8 mouse cellular contexts compared by ENCODE assay signal in genomic region chr19:6126289-6126688, GRCm38 (mm10). TPM values are rescaled to one million over a fixed set of nuclear protein-coding genes. Genes with fewer than 3 reads are reported as not detected.
DNase-seq lines count a peak whose midpoint lies in the region; ATAC-seq and TF ChIP-seq lines count a peak whose summit lies in the region.

No protein-coding gene starts in this region.

- H3K4me2 ChIP-seq in heart, embryonic 12.5 days = no peak overlapping the region
- H3K4me2 ChIP-seq in lung, embryonic 14.5 days = 0 out of 2 replicates have a peak overlapping the region, but pooled peaks have one; percentile 25

- ATAC-seq in heart, embryonic 12.5 days (ENCODE audit: insufficient number of reproducible peaks, low FRiP score) = no peak
- ATAC-seq in erythroblast, adult 5-6 weeks (replicated peaks; ENCODE audit: low FRiP score, poor library complexity, severe bottlenecking) = peak; percentile 53
- no peak for ATAC-seq in lung, embryonic 14.5 days (ENCODE audit: insufficient read depth)

- H3K27ac ChIP-seq in heart, embryonic 12.5 days (ENCODE audit: poor library complexity, severe bottlenecking) = no peak overlapping the region
- H3K27ac ChIP-seq in lung, embryonic 14.5 days (ENCODE audit: low read depth) = no peak overlapping the region

- H3K9me3 ChIP-seq in heart, embryonic 12.5 days (replicated peaks) = no peaks in the 10 kb centered on the region
- no peaks in the 10 kb centered on the region for H3K9me3 ChIP-seq in lung, embryonic 14.5 days (ENCODE audit: low read depth, low read length)

- peaks cover 5% of the 10 kb centered on the region for H3K4me1 ChIP-seq in heart, embryonic 12.5 days (replicated peaks)
- peaks cover 3% of the 10 kb centered on the region; the same call in 1 of the 2 replicates for H3K4me1 ChIP-seq in lung, embryonic 14.5 days (ENCODE audit: insufficient read depth)

- peak; percentile 79 for TF ChIP-seq CTCF in lung, embryonic 14.5 days (IDR thresholded peaks at IDR 0.05; ENCODE audit: low read depth)

- DNase-seq in heart, adult 8-10 months (ENCODE audit: low spot score) = peak; percentile 56
- peak; percentile 86 for DNase-seq in 416B (ENCODE audit: low read depth)
- DNase-seq in MN1 (ENCODE audit: low spot score) = peak; percentile 77
- peak; percentile 77 for DNase-seq in lung, embryonic 14.5 days
- peak; percentile 24 to 61 for DNase-seq in spleen, postnatal 36 days (ENCODE audit: low spot score in 2 of 2)
- no peak for DNase-seq in right cerebral cortex, postnatal 25 days

- WGBS in heart, embryonic 12.5 days = 21% methylated on average over 4 of the region's 4 CpGs
- WGBS in lung, embryonic 14.5 days = 25% methylated on average over 4 of the region's 4 CpGs

- no peak overlapping the region for H3K9ac ChIP-seq in heart, embryonic 12.5 days
- H3K9ac ChIP-seq in lung, embryonic 14.5 days = no peak overlapping the region

- H3K4me3 ChIP-seq in heart, embryonic 12.5 days = no peak overlapping the region
- no peak overlapping the region for H3K4me3 ChIP-seq in lung, embryonic 14.5 days (ENCODE audit: low read depth, low read length)

- H3K36me3 ChIP-seq in heart, embryonic 12.5 days = peaks cover 7% of the 10 kb centered on the region; the same call in 1 of the 2 replicates
- peaks cover 5% of the 10 kb centered on the region; the same call in 1 of the 2 replicates for H3K36me3 ChIP-seq in lung, embryonic 14.5 days (ENCODE audit: insufficient read depth)

- no peaks in the 10 kb centered on the region for H3K27me3 ChIP-seq in heart, embryonic 12.5 days (replicated peaks)
- no peaks in the 10 kb centered on the region for H3K27me3 ChIP-seq in lung, embryonic 14.5 days (ENCODE audit: insufficient read depth, low read length)

RNA-seq across cellular contexts. Expression of gene Snx15, which starts 1.8 kb away (rescaled TPM):
- total RNA-seq in heart, adult 8-10 months (2022) = 10 to 100 TPM; 14.8 to 18.0 (median 15.6) TPM
- 20.9 and 21.2 TPM in 2 replicates for polyA plus RNA-seq in heart, embryonic 12.5 days (2016; fragmentation: Nextera tagmentation; extraction: Ambion mirVana)
- total RNA-seq in erythroblast, adult 5-6 weeks (2015; ENCODE audit: low replicate concordance) = 115 and 175 TPM in 2 replicates
- total RNA-seq in erythroblast, adult 5-6 weeks (2017; ENCODE audit: low replicate concordance) = 111 and 128 TPM in 2 replicates
- polyA plus RNA-seq in lung, embryonic 14.5 days (2014; fragmentation: Nextera tagmentation; extraction: Ambion mirVana) = 28.6 and 35.3 TPM in 2 replicates

RNA-seq across cellular contexts. Expression of gene Sac3d1, which starts 7.8 kb away (rescaled TPM):
- total RNA-seq in heart, adult 8-10 months (2022) = 10 to 100 TPM in 1 of 4 experiments, 1 to 10 TPM in 3; 8.0 to 10.4 (median 9.0) TPM
- polyA plus RNA-seq in heart, embryonic 12.5 days (2016; fragmentation: Nextera tagmentation; extraction: Ambion mirVana) = 35.2 and 35.9 TPM in 2 replicates
- total RNA-seq in erythroblast, adult 5-6 weeks (2015; ENCODE audit: low replicate concordance) = 6.3 and 10.2 TPM in 2 replicates
- total RNA-seq in erythroblast, adult 5-6 weeks (2017; ENCODE audit: low replicate concordance) = 3.7 and 6.1 TPM in 2 replicates
- polyA plus RNA-seq in lung, embryonic 14.5 days (2014; fragmentation: Nextera tagmentation; extraction: Ambion mirVana) = 55.2 and 56.5 TPM in 2 replicates

RNA-seq across cellular contexts. Expression of gene Batf2, which starts 14.5 kb away (rescaled TPM):
- total RNA-seq in heart, adult 8-10 months (2022) = 1 to 10 TPM in 1 of 4 experiments, under 1 TPM in 3; 0.31 to 1.4 (median 0.43) TPM
- polyA plus RNA-seq in heart, embryonic 12.5 days (2016; fragmentation: Nextera tagmentation; extraction: Ambion mirVana) = 0.14 TPM in 1 of 2 replicates, not detected in the other
- total RNA-seq in erythroblast, adult 5-6 weeks (2015; ENCODE audit: low replicate concordance) = not detected in 2 replicates
- 2.4 TPM in 1 of 2 replicates, not detected in the other for total RNA-seq in erythroblast, adult 5-6 weeks (2017; ENCODE audit: low replicate concordance)
- polyA plus RNA-seq in lung, embryonic 14.5 days (2014; fragmentation: Nextera tagmentation; extraction: Ambion mirVana) = 0.18 and 0.28 TPM in 2 replicates

RNA-seq across cellular contexts. Expression of gene Arl2, which starts 15.1 kb away (rescaled TPM):
- 10 to 100 TPM; 77.6 to 82.7 (median 79.4) TPM for total RNA-seq in heart, adult 8-10 months (2022)
- polyA plus RNA-seq in heart, embryonic 12.5 days (2016; fragmentation: Nextera tagmentation; extraction: Ambion mirVana) = 71.5 and 73.9 TPM in 2 replicates
- total RNA-seq in erythroblast, adult 5-6 weeks (2015; ENCODE audit: low replicate concordance) = 3.7 and 11.9 TPM in 2 replicates
- 3.7 and 5.3 TPM in 2 replicates for total RNA-seq in erythroblast, adult 5-6 weeks (2017; ENCODE audit: low replicate concordance)
- polyA plus RNA-seq in lung, embryonic 14.5 days (2014; fragmentation: Nextera tagmentation; extraction: Ambion mirVana) = 78.8 and 89.2 TPM in 2 replicates

RNA-seq across cellular contexts. Expression of gene Naaladl1, which starts 20.7 kb away (rescaled TPM):
- total RNA-seq in heart, adult 8-10 months (2022) = not detected
- 0.22 TPM in 2 replicates for polyA plus RNA-seq in heart, embryonic 12.5 days (2016; fragmentation: Nextera tagmentation; extraction: Ambion mirVana)
- 0.58 and 1.0 TPM in 2 replicates for total RNA-seq in erythroblast, adult 5-6 weeks (2015; ENCODE audit: low replicate concordance)
- 0.26 TPM in 1 of 2 replicates, not detected in the other for total RNA-seq in erythroblast, adult 5-6 weeks (2017; ENCODE audit: low replicate concordance)
- polyA plus RNA-seq in lung, embryonic 14.5 days (2014; fragmentation: Nextera tagmentation; extraction: Ambion mirVana) = 0.51 and 0.57 TPM in 2 replicates

Comparison
In these comparisons a context has a peak if more than half of its experiments do, and no peak if none do; other contexts are left out.
1. RNA of gene Snx15, which starts 1.8 kb away (total RNA-seq): 111 to 175 TPM in erythroblast, adult 5-6 weeks; 14.8 to 18.0 TPM in heart, adult 8-10 months; every median in the first group is over 4 times any median in the second.